Mouse (Mus musculus): ENCODE data around the gene Bach2.

GRCm38 (mm10) chr4:32225191-32225590, 13.4 kb upstream of the Bach2 start:
- no peak for TF ChIP-seq CTCF (IDR thresholded peaks at IDR 0.05; ENCODE audit: control insufficient read depth, insufficient read depth, insufficient read length)
- TF ChIP-seq USF1 (IDR thresholded peaks at IDR 0.05; ENCODE audit: low read depth): no peak
- no peak for TF ChIP-seq MYOG (IDR thresholded peaks at IDR 0.05; ENCODE audit: control insufficient read depth, extremely low read depth, insufficient read length)
- TF ChIP-seq MYOD1 (IDR thresholded peaks at IDR 0.05; ENCODE audit: control insufficient read depth, insufficient read length, low read depth): no peak
- TF ChIP-seq MAX (IDR thresholded peaks at IDR 0.05): no peak
- TF ChIP-seq CEBPB (IDR thresholded peaks at IDR 0.05; ENCODE audit: low read depth): no peak
- TF ChIP-seq FOSL1 (IDR thresholded peaks at IDR 0.05; ENCODE audit: insufficient read depth, low read length, poor library complexity, severe bottlenecking): no peak

Data from C2C12 (cell line).